Mouse (Mus musculus): ENCODE data around the gene Ascl3. TPM values are rescaled to one million over a fixed set of nuclear protein-coding genes. Genes with fewer than 3 reads are reported as not detected.
A peak's percentile ranks its signal among the peaks of the same experiment; 100 is the strongest.

The Ascl3 gene
- total RNA-seq, 2 experiments from 2014 or later = not detected

GRCm38 (mm10) chr7:109680879-109681278 lies 50.6 kb downstream of the Ascl3 start:
- no peak overlapping the region for H3K27ac ChIP-seq
- intact Hi-C loops (cut with DNase I) = no loop called here
- no peak for TF ChIP-seq CTCF (IDR thresholded peaks at IDR 0.05)
- H3K4me3 ChIP-seq = no peak overlapping the region
- DNase-seq (ENCODE audit: extremely low spot score in 1 of 2, low spot score in 2 of 2) = no peak

- intact Hi-C loops (cut with DNase I) = no loop called here
- TF ChIP-seq CTCF (IDR thresholded peaks at IDR 0.05) = peak; percentile 19; the same call in 1 of the 2 replicates
- Histone ChIP-seq H3K4me3 (no peak overlapping the region), H3K27ac (no peak overlapping the region)
- no peak for DNase-seq (ENCODE audit: extremely low spot score in 1 of 2, low spot score in 2 of 2)
Observed at GRCm38 (mm10) chr7:109680284-109680683, 51.2 kb downstream of the Ascl3 start.

Other genes starting within 250 kb of the Ascl3 start
- 10 to 100 TPM; 20.9 to 21.3 TPM for gene Trim66, start 223.6 kb downstream of the Ascl3 start, total RNA-seq (2021)
- gene Rpl27a, start 212.6 kb downstream of the Ascl3 start, total RNA-seq (2021) = 100 to 1,000 TPM; 145 to 147 TPM
- 10 to 100 TPM; 14.8 to 18.9 TPM for gene St5, start 28.1 kb downstream of the Ascl3 start, total RNA-seq (2021)
- gene Akip1, start 28.0 kb downstream of the Ascl3 start, total RNA-seq (2021) = 1 to 10 TPM; 4.9 to 5.9 TPM
- gene BC051019, start 7.9 kb downstream of the Ascl3 start, total RNA-seq (2021) = not detected
- 10 to 100 TPM; 85.0 to 88.7 TPM for gene Tmem9b, start 21.1 kb upstream of the Ascl3 start, total RNA-seq (2021)
- 10 to 100 TPM; 83.4 to 86.7 TPM for gene Nrip3, start 50.3 kb upstream of the Ascl3 start, total RNA-seq (2021)
- 1 to 10 TPM in 1 of 2 experiments, under 1 TPM in 1; 1.00 to 1.1 TPM for gene Scube2, start 134.0 kb upstream of the Ascl3 start, total RNA-seq (2021)
- gene Dennd5a, start 228.7 kb upstream of the Ascl3 start, total RNA-seq (2021) = 100 to 1,000 TPM; 214 to 225 TPM